Mouse (Mus musculus) cerebellum, adult 18-20 months (tissue): ENCODE results near the gene Pla2g3.
A peak's percentile ranks its signal among the peaks of the same experiment; 100 is the strongest.

Source experiments
- DNase-seq, 2 experiments: peaks; one replicate each; pipeline ENCODE4 v3.0.0; 2021

Pla2g3 gene

DNA sequence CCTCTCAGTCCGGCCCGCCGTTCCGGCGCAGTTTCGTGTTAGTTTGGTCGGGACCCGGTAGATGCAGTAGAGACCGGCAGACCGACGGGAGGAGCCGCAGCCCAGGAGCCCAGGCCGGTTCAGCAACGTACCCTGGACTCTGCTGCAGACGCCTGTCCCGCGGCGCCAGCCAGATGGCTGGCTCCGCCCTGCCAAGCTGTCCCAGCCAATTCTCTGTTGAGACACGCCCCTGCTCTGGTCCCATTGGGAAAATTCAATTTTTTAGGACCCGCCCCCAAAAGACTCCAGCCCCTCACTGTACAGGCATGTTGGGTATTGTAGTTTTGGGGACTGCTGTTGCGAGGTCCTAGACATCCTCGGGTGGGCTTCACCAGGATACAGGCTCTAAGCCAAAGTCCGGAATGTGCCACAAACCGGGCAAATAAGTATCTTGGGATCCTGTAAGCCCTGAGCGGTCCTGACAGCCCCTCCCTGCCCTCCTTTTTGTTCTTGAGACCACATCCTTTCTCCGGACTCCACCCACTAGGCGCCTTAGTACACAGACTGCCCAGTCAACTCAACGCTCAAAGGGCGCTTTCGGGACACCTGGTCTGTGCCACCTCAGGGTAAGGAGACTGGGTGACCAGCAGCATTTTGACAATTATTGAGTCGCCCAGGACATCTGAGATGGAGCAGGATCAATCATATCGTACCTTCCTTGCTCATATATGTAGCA lies 51.2 kb downstream of the Pla2g3 start:
- DNase-seq, result peak; percentile 86 to 93

DNA sequence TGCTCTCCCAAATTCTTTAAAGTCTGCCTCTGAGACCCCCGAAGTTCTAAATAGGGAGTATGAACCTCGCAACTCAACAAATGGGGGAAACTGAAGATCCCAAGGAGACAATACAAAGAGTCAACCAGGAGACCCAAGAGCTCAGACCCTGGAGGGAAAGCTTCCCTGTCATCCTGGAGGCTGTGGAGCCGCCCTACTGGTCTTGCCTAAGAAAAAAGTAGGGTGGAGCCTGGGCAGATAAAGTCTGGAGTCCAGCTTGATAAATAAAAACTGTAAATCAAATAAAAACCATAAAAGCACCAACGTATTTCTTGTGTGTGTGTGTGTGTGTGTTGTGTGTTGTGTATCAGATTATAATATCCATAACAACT lies 51.7 kb downstream of the Pla2g3 start:
- peak in 1 of 2 experiments; percentile 4 for DNase-seq

DNA sequence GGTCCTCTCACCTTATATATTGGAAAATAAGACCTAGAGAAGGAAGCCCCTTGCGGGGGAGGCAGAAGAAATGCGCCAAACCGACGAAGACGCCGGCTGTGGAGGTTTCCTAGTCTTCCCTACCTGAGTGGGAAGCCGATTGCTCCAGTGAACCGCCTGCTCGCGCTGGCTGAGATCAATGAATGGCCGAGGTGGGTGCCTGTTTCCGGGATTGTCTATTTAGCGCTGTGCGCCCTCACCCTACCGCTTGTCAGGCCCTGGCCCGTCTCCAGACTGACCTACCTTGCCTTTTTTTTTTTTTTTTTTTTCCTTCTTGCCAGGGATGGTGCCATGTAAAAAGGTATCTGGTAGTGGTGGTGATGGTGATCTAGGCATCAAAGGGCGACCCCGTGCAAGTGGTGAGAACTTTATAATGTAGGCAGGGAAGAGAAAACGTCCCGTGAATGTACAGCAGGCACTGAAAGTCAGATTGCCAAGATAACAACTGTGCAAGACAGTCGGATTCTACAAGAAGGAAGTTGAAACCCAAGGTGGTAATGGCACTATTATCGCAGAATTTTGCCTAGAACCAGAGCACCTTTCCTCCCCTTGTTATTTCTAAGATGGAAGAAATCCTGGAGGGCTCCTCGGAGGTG lies 52.5 kb downstream of the Pla2g3 start, which contains the start of gene Smtn:
TSS of gene Smtn (minus strand) at position 162 of the 635 bp plus-strand sequence.
- DNase-seq, result peak in 1 of 2 experiments; percentile 8

DNA sequence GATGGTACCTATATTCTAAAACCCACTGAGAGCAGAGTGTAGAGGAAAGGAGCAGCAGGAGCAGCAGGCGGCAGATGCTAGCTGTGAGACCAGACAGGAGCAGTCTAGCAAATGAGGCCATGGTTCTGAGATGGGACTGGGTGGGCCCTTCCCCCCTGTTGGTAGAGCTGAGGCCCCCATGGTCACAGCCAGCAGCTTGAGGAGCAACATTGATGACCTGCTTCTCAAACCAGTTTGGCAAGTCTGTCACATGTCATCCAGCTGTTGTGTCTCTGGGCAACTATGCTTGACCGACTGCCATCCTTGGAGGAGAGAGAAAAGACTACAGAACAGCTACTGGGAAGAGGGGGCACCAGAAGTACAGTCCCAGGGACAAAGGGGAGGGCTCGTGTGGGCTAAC lies 53.8 kb downstream of the Pla2g3 start:
- no peak for DNase-seq

DNA sequence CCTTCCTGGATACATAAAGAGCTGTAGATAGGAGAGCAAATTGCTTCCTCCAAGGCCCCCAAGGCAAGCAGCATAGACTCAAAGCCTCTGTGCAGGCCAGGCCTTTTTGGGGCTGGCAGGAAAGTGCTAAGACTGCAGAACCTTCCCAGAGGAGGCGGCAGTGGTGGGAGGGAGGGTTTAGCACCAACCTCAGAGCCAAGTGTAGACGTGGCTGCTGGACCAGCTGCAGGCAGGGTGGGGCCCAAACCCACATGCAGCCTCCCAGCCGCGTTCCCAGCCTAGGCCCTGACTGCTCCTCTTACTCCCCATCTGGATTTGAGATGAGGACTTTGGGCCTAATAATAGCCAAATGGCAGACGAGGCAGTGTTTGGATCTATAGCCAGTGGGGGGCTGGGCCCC lies 54.9 kb downstream of the Pla2g3 start:
- DNase-seq, result no peak

DNA sequence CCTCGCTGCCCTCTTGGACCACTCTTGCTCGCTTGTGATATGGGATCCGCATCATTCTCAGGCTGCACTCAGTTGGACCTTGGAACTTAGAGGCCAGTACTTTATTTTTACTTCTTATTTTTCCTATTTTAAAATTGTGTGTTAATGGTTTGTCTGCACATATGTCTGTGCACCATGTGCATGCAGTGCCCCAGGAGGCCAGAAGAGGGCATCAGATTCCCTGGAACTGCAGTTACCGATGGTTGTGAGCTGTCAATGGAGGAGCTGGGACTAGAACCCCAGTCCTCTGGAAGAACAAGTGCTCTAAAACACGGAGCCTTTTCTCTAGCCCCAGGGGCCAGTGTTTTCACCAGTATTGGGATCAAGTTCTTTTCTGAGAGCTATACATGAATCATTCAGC lies 56.3 kb downstream of the Pla2g3 start:
- DNase-seq, result no peak

DNA sequence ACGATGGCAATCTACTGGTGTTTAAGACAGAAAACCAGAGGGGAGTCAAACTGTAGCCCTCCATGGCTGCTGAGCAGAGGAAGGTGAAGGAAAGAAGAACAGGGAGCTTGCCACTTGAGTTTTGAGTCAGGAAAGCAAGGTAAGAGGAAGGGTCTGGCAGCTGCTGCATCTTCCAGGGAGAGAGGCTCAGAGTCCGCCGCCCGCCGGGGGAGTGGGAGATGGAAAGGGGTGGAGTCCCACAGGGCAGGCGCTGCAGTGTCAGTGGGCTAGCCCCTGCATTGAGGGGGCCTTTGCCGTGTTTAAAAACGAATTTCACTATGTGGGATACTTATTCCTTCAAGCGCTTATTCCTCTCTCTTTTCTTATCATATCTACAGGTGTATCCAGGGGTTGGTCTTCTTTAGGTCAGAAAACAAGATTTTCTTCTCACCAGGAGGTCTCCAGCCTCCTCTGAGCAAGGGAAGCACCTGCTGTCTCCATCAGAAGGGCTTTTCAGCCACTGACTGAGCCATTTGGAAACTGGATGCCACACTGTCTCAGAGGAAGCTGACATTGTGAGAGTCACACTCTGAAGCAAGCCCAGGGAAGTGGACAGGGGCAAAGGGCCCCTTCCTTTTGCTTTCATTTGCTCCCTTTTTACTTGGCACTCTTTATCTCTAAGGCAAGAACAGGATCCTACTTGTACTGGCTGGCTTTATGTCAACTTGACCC lies 57.6 kb downstream of the Pla2g3 start:
- DNase-seq, result no peak

DNA sequence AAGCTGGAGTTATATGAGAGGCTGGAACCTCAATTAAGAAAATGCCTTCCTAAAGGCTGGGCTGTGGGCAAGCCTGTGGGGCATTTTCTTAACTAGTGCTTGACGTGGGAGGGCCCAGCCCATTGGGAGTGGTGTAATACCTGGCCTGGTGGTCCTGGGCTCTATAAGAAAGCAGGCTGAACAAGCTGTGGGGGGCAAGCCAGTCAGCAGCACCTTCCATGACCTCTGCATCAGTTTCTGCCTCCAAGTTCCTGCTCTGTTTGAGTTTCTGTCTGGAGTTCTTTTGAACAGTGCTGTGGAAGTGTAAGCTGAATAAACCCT lies 58.1 kb downstream of the Pla2g3 start:
- no peak for DNase-seq

DNA sequence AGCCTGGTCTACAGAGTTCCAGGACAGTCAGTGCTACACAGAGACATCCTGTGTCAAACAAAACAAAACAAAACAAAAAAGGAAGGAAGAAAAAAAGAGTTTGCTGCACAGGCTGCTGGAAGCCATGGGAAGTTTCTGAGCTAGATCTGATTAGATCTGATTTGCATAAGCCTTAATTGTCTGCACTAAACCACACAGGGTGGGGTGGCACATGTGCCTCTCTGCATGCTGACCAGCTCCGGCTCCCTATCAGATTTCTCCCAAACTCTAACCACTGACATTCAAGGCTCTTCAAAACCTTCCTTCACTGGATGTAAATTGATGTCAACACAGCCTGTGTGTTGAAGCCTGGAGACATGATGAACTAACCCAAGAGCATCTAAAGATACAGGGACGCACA lies 59.0 kb downstream of the Pla2g3 start:
- DNase-seq, result no peak

DNA sequence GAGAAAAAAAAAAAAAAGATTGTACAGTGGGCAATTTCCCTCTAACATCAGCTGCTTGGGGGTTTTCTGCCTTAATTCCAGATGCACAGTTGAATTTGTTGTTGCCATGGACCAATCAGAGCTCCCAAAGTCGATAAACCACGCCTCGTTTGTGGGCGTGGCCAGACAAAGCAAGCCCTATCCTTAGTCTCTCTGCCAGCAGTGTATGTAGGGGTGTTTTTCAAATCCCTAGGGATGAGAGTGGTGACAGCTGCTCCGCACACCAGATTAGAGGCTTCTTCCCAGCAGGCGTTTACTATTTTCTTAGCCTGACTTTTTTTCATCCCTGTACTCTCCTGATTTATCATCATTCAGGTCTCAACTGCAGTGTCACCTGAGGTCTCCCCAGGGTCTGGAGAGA lies 59.9 kb downstream of the Pla2g3 start:
- DNase-seq, result no peak

DNA sequence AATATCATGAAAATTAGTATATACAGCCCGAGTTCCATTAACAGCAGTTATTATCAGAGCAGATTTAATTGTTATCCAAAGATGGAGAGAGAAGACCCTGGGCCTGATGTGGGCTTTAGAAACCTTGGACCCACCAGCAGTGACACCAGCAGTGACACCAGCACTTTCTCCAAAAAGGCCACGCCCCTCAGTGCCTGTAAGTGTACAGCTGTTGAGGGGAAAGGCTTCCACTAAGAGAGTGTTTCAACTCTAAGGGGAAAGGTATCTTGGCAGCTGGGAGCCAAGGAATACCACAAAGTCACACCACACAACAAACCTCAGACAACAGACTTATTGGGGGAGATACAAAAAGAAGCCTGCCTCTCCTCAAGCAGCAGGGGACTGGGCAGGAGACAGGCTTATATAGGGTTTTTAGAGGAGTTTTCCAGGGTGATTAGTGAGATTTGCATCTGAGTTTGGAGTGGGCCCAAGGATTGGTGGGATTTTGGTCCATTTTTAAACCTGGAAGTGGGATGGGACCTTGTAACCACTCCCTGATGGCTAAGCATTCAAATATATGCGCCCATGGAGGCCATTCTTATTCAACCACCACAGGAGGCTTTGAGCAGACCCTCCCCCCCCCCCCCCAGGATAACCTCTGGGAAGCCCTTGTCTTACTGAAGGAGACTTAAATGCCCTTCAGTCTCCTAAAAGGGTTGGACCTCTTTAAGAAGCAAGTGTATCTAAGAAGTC lies 60.6 kb downstream of the Pla2g3 start:
- DNase-seq, result no peak
